Mouse (Mus musculus): ENCODE results near the gene Asic2. TPM values are rescaled to one million over a fixed set of nuclear protein-coding genes. Genes with fewer than 3 reads are reported as not detected.

Gene Asic2
- total RNA-seq, 2 experiments from 2014 or later: 0.10 TPM; not detected in 1

DNA sequence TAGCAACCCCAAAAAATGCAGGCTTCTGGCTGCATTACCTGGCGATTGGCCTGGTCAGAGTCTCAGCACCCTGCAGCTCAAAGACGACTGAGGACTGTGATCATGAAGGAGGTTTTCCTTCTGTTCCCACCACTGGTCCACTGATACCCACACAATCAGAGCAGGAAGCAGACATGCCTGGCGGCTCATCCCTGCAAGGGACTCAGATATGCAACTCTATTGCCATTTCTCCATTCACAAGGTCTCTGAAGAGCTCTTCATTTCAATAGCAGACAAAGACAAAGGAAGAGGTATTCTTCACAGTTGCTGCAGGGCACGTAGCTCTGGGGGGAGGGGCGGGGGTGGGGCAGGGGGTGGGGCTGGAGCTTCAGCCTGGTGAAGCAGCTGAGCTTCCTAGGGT, 834.3 kb downstream of the Asic2 start:
- no peak for DNase-seq (ENCODE audit: low spot score in 2 of 2)

DNA sequence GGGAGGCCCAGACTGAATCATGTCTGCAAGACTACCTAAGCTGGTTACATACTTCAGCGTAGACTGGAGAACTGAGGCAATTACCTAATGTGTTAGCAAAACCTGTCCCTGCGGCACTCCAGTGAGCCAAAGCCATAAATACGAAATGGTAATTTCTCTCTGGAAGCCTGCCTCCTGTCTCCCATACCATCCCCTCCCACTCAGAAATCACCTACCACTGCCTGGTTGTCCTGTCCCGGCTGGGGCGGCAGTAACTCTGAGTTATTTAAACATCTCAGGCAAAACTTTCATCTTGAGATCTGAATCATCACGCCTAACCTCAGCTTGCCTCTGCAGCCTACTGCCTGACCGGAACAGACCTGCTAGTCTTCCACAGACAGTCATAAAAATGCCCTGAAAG, 835.6 kb downstream of the Asic2 start:
- DNase-seq (ENCODE audit: low spot score in 2 of 2): no peak

DNA sequence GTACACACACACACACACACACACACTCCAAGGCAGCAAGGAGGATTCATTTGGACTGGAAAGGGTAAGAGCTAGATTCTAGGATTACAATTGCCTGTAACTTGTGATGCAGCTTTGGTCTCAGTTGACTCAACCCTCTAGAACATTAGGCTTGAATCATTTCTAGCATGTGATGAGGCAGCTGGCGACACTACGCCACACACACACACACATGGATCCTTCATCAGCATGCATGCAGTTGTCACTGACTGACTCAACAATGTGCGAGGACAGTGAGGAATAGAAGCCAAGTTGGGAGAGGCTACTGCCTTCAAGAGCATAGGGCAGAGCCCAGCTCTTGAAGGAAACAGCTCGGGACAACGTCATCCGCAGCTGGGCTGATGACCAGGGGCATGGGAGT, 843.9 kb downstream of the Asic2 start:
- no peak for DNase-seq (ENCODE audit: low spot score in 2 of 2)

GRCm38 (mm10) chr11:81120024-81120576, 848.2 kb downstream of the Asic2 start:
- DNase-seq (ENCODE audit: low spot score in 2 of 2): no peak

GRCm38 (mm10) chr11:81118055-81118454, 850.2 kb downstream of the Asic2 start:
- DNase-seq (ENCODE audit: low spot score in 2 of 2): no peak

GRCm38 (mm10) chr11:81115666-81116065, 852.6 kb downstream of the Asic2 start:
- DNase-seq (ENCODE audit: low spot score in 2 of 2): peak; percentile 50 to 70

DNA sequence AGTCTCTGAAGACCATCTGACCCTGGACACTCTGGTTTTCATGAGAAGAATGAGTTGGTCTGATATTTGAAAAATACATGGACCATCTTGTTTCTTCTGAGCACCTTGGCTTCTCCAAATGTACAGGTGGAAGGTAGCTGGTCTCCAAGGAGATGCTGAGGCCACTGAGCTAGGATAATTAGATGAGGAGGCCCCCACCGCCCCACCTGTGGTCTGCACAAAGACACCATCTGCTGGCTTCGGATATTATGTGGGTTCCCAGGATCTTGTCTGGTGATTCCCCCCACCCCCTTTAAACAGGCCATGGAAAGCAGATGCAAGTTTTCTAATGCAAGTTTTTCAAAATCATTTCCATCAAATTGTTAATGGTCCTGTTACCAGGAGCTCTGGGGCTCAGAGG, 856.6 kb downstream of the Asic2 start:
- DNase-seq (ENCODE audit: low spot score in 2 of 2): no peak

DNA sequence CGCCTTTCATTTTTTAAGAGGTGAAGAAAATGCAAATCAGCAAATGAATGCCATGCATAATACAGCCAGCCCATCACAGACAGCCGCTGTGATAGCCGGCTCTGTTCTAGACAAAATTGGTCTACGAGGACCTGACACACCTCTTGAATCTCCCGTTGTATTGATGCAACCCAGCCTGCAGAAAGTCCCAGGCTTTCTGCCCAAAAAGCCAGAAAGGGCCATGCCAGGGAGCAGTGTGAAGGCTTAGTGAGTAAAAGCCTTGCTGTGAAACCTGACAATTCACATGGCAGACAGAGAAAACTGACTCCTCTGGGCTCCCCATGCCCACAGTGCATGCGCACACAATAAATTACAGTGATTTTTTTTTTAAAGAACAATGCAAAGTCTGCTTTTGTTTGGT, 858.2 kb downstream of the Asic2 start:
- DNase-seq (ENCODE audit: low spot score in 2 of 2): no peak

DNA sequence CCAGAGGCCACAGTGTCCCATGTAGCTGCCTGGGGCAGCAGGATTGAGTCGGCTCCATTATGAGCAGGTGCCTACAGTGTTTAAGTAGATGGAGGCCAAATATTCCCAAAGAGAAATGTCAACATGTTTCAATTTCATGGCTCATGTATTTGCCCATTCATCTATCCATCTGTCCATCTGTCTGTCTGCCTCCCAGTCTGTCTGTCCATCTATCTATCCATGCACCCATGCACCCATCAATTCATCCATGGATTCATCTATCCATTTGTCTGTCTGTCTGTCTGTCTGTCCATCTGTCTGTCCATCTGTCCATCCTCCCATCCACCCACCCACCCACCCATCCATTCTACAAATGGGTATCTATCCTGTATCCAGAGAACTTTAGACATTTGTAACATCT, 861.3 kb downstream of the Asic2 start:
- DNase-seq (ENCODE audit: low spot score in 2 of 2): no peak

- DNase-seq (ENCODE audit: low spot score in 2 of 2): no peak
Observed at GRCm38 (mm10) chr11:81100829-81101228, 867.4 kb downstream of the Asic2 start.

GRCm38 (mm10) chr11:81096011-81096410, 872.2 kb downstream of the Asic2 start:
- no peak for DNase-seq (ENCODE audit: low spot score in 2 of 2)

GRCm38 (mm10) chr11:81094581-81094980, 873.7 kb downstream of the Asic2 start:
- DNase-seq (ENCODE audit: low spot score in 2 of 2): no peak

GRCm38 (mm10) chr11:81092161-81092560, 876.1 kb downstream of the Asic2 start:
- DNase-seq (ENCODE audit: low spot score in 2 of 2): no peak

DNA sequence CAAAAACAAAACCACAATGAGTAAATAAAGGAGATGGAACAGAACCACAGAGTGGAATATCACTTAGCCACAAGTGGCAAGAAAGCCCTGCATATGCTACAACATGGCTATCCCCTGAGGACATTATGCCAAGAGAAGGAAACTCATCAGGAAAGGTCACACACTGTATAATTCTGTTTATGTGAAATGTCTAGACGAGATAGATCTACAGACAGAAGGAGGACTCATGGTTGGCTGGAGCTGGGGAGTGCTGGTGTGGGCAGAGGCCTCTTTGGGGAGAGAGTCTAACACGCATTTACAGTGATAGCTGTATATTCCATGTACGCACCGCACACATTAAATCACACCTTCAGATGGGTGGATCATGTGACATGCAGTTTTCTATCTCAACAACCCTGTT, 884.4 kb downstream of the Asic2 start:
- DNase-seq (ENCODE audit: low spot score in 2 of 2): no peak

- no peak for DNase-seq (ENCODE audit: low spot score in 2 of 2)
Observed at GRCm38 (mm10) chr11:81080076-81080805, 888.0 kb downstream of the Asic2 start.

GRCm38 (mm10) chr11:81079237-81079636, 889.0 kb downstream of the Asic2 start:
- DNase-seq (ENCODE audit: low spot score in 2 of 2): no peak

GRCm38 (mm10) chr11:81071836-81072235, 896.4 kb downstream of the Asic2 start:
- DNase-seq (ENCODE audit: low spot score in 2 of 2): no peak

GRCm38 (mm10) chr11:81065386-81065785, 902.9 kb downstream of the Asic2 start:
- DNase-seq (ENCODE audit: low spot score in 2 of 2): no peak

GRCm38 (mm10) chr11:81064006-81064405, 904.3 kb downstream of the Asic2 start:
- no peak for DNase-seq (ENCODE audit: low spot score in 2 of 2)

GRCm38 (mm10) chr11:81060077-81060476, 908.2 kb downstream of the Asic2 start:
- DNase-seq (ENCODE audit: low spot score in 2 of 2): no peak

GRCm38 (mm10) chr11:81059546-81059945, 908.7 kb downstream of the Asic2 start:
- DNase-seq (ENCODE audit: low spot score in 2 of 2): no peak

GRCm38 (mm10) chr11:81057506-81057905, 910.8 kb downstream of the Asic2 start:
- no peak for DNase-seq (ENCODE audit: low spot score in 2 of 2)

DNA sequence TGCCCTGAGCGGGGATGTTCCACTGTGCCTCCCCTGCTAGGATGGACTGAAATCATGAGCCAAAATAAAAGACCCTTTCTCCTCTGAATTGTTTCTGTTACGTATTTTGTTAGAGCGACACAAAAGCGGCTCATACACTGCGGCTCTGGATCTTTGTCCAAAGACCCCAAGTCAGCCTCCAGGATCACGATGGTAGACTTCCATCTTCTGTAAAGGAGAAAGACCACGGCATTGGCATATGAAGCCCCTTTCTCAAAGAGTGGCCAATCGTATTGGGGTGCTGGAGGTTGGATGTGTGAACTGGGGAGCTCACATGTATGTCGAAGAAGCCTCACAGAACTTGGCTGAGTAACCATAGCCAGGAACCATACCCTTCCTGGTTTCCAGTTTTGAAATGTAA, 911.5 kb downstream of the Asic2 start:
- no peak for DNase-seq (ENCODE audit: low spot score in 2 of 2)

All from gastrocnemius, postnatal 4 days (tissue).